Mouse (Mus musculus) liver, embryonic 14.5 days (tissue): Measurements from ENCODE around the gene Hip1. TPM values are rescaled to one million over a fixed set of nuclear protein-coding genes. Genes with fewer than 3 reads are reported as not detected.
"Not testable (repeated sequence)": the region's sequence is repeated elsewhere in the genome, so short reads cannot be mapped to it uniquely, and the experiment has no call there.

Experiments used
- ATAC-seq: fragments of 200-750 bp; cut with Nextera tagmentation; 2 replicates; pipeline ENCODE4 v1.8.0; 2017; ENCODE audit warnings: moderate number of reproducible peaks, mild to moderate bottlenecking, moderate library complexity; ENCODE audit not compliant: insufficient read depth
- DNase-seq, 3 experiments: peaks; one replicate each; pipeline ENCODE4 v3.0.0-alpha.2; 2012 to 2013; ENCODE audit warnings: low read depth in 3 of 3, low spot score in 3 of 3
- H3K27ac ChIP-seq: fragments of 300-500 bp; sonication (generic); 2 replicates; pipeline ENCODE4 v1.5.1; 2014; ENCODE audit warnings: moderate library complexity, mild to moderate bottlenecking, control low read depth, inconsistent platforms
- H3K27me3 ChIP-seq: fragments of 300-500 bp; sonication (generic); 2 replicates; pipeline ENCODE4 v1.6.1; 2014; ENCODE audit warnings: mild to moderate bottlenecking, low read length, moderate library complexity; ENCODE audit not compliant: control insufficient read depth, insufficient read depth
- H3K36me3 ChIP-seq: fragments of 300-500 bp; sonication (generic); replicated peaks from 2 replicates; pipeline ENCODE4 v1.6.1; 2014; ENCODE audit warnings: low read depth; ENCODE audit not compliant: control insufficient read depth, insufficient read depth
- H3K4me1 ChIP-seq, 2 experiments: fragments of 200-500 bp in 1 of 2; fragments of 300-500 bp in 1 of 2; sonication (generic) in 1 of 2; replicated peaks; 2 replicates each; pipeline ENCODE4 v1.6.1; 2012 to 2014; ENCODE audit warnings: antibody characterized with exemption in 1 of 2, inconsistent platforms in 1 of 2, low read length in 1 of 2; ENCODE audit not compliant: control insufficient read depth in 2 of 2, insufficient read depth in 2 of 2
- H3K4me2 ChIP-seq: fragments of 300-500 bp; sonication (generic); 2 replicates; pipeline ENCODE4 v1.6.1; 2014; ENCODE audit warnings: low read depth, mild to moderate bottlenecking, control low read depth, moderate library complexity
- H3K4me3 ChIP-seq, 2 experiments: fragments of 200-500 bp in 1 of 2; fragments of 300-500 bp in 1 of 2; sonication (generic) in 1 of 2; 2 replicates each; pipeline ENCODE4 v1.5.1; 2012 to 2014; ENCODE audit warnings: low read depth in 2 of 2, low read length in 2 of 2, mild to moderate bottlenecking in 2 of 2, control low read depth in 1 of 2, inconsistent platforms in 1 of 2, moderate library complexity in 1 of 2; ENCODE audit not compliant: insufficient read depth in 1 of 2
- H3K9ac ChIP-seq: fragments of 300-500 bp; sonication (generic); replicated peaks from 2 replicates; pipeline ENCODE4 v1.6.1; 2014; ENCODE audit warnings: mild to moderate bottlenecking, control low read depth, moderate library complexity
- H3K9me3 ChIP-seq: fragments of 300-500 bp; sonication (generic); 2 replicates; pipeline ENCODE4 v1.6.1; 2016; ENCODE audit warnings: low read length, mixed read lengths; ENCODE audit not compliant: control insufficient read depth
- CTCF ChIP-seq: IDR thresholded peaks from 2 replicates; pipeline ENCODE4 v1.5.1; 2016; ENCODE audit warnings: antibody characterized with exemption, low read depth, control low read depth
- EP300 ChIP-seq: IDR thresholded peaks from 2 replicates; pipeline ENCODE4 v1.6.1; 2016; ENCODE audit warnings: antibody characterized with exemption, low read depth
- WGBS: fragments of 180-500 bp; shearing (Covaris S2); extraction: QIAGEN DNeasy Blood & Tissue Kit; methylation state at CpG from one replicate; pipeline ENCODE4 v1.1.7; 2014; ENCODE audit not compliant: insufficient replicate concordance; 5-methylcytosine and 5-hydroxymethylcytosine counted together
- polyA plus RNA-seq, 2 experiments: library from polyadenylated mRNA; depleted of rRNA in 1 of 2; stranded (reverse) in 1 of 2; unstranded in 1 of 2; fragments of >200 nt; fragmentation: Nextera tagmentation in 1 of 2; extraction: Ambion mirVana in 1 of 2; gene quantifications; 2 replicates each; pipeline versions ENCODE4 v1.2.1 to v1.2.3; 2012 to 2014

Hip1 gene
- polyA plus RNA-seq, 2 experiments: 2.2 to 2.8 TPM

DNA sequence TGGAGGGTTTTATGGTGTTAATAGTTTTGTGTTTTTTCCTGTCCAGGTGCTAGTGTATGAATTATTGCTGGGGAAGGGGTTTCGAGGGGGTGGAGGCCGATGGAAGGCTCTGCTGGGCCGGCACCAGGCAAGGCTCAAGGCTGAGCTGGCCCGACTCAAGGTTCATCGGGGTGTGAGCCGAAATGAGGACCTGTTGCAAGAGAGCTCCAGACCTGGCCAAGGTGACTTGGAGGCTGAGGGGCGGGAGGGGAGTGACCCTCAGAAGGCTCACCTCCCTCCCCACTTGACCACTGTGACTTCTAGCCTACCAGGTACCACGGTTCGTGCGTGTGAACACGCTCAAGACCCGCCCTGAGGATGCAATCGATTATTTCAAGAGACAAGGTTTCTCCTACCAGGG, 173.7 kb downstream of the Hip1 start:
- no peaks in the 10 kb centered on the region for H3K9me3 ChIP-seq
- H3K4me1 ChIP-seq: peaks cover 5 to 7% of the 10 kb centered on the region in 2 experiments; a peak in 3 of 4 replicates
- H3K4me2 ChIP-seq: no peak overlapping the region; the same call in 1 of the 2 replicates
- no peak overlapping the region for H3K4me3 ChIP-seq
- no peak overlapping the region for H3K9ac ChIP-seq
- H3K36me3 ChIP-seq: peaks cover 21% of the 10 kb centered on the region
- TF ChIP-seq CTCF (no peak), EP300 (no peak)
- WGBS: 84% methylated on average over 13 of the region's 13 CpGs
- H3K27ac ChIP-seq: no peak overlapping the region
- no peak for ATAC-seq
- no peak for DNase-seq
- no peaks in the 10 kb centered on the region for H3K27me3 ChIP-seq

- peak; percentile 82 for ATAC-seq
- peak within 1 kb of the TSS; percentile 92 for H3K4me2 ChIP-seq
- H3K27me3 ChIP-seq: no peaks in the 10 kb centered on the region
- H3K9me3 ChIP-seq: no peaks in the 10 kb centered on the region
- DNase-seq: peak; percentile 92 to 93 (median 93)
- under 1% methylated on average over 64 of the region's 64 CpGs for WGBS
- peaks cover 12% of the 10 kb centered on the region for H3K36me3 ChIP-seq
- peak within 1 kb of the TSS; percentile 84 for H3K9ac ChIP-seq
- 0 out of 2 replicates have a peak, but pooled peaks have one; percentile 1 for TF ChIP-seq CTCF
- no peak for TF ChIP-seq EP300
- H3K4me1 ChIP-seq: peaks cover 5 to 7% of the 10 kb centered on the region in 2 experiments; a peak in 3 of 4 replicates
- peak within 1 kb of the TSS; percentile 77 to 94 for H3K4me3 ChIP-seq
- H3K27ac ChIP-seq: peak within 1 kb of the TSS; percentile 83
Observed at GRCm38 (mm10) chr5:135369787-135370654, 174.9 kb downstream of the Hip1 start, which contains the start of gene Nsun5. Nsun5 (plus strand) TSS chr5:135369953.

DNA sequence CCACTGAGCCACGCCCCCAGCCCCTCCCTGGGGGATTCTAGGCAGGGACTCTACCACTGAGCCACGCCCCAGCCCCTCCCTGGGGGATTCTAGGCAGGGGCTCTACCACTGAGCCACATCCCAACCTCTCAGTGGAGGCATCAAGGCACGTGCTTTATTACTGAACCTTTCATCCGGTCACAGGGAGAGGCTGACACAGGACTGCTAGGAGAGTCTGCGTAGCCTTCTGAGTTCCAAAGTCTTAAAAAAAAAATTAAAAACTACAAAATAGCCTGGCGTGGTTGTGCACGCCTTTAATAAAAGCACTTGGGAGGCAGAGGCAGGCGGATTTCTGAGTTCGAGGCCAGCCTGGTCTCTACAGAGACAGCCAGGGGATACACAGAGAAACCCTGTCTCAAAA, 175.7 kb downstream of the Hip1 start:
- H3K9ac ChIP-seq: peak overlapping the region; percentile 84
- not testable (repeated sequence) for DNase-seq, H3K4me1 ChIP-seq, H3K9me3 ChIP-seq, H3K36me3 ChIP-seq, H3K27me3 ChIP-seq, ATAC-seq
- H3K27ac ChIP-seq: peak overlapping the region; percentile 83
- H3K4me2 ChIP-seq: peak overlapping the region; percentile 92
- H3K4me3 ChIP-seq: peak overlapping the region; percentile 77 to 94
- 52% methylated on average over 9 of the region's 9 CpGs for WGBS

DNA sequence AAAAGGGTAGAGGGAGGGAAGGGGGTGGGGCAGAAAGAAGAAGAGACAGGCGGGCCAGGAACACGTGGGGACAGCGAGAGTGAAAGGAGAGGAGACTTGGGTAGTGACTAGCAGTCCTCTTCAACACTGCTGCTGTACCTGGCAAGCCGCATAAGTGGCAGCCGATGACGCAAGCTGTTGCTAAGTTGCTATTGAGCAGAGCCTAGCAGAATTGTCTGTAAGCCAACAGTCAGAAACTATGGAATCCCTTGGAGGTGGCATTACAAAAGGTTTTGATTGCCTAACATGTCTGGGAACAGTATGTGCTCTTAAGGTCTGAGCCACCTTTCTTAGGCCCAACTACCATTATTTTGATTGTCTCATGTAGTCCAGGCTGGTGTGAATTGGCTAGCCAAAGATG, 176.6 kb downstream of the Hip1 start:
- peaks cover 5 to 7% of the 10 kb centered on the region in 2 experiments; a peak in 3 of 4 replicates for H3K4me1 ChIP-seq
- no peaks in the 10 kb centered on the region for H3K9me3 ChIP-seq
- H3K4me3 ChIP-seq: no peak overlapping the region
- no peaks in the 10 kb centered on the region for H3K36me3 ChIP-seq
- no peak overlapping the region; the same call in 1 of the 2 replicates for H3K4me2 ChIP-seq
- DNase-seq (no peak), ATAC-seq (no peak)
- TF ChIP-seq EP300: no peak
- no peak for TF ChIP-seq CTCF
- no peaks in the 10 kb centered on the region for H3K27me3 ChIP-seq
- H3K9ac ChIP-seq: no peak overlapping the region
- no peak overlapping the region for H3K27ac ChIP-seq
- WGBS: 86% methylated on average over 6 of the region's 6 CpGs

- no peak overlapping the region for H3K9ac ChIP-seq
Observed at GRCm38 (mm10) chr5:135367841-135368240, 177.1 kb downstream of the Hip1 start.

More at GRCm38 (mm10) chr5:135367841-135368240, 177.1 kb downstream of the Hip1 start:
- H3K27me3 ChIP-seq: no peaks in the 10 kb centered on the region
- no peak for DNase-seq
- no peak overlapping the region for H3K4me2 ChIP-seq
- WGBS: 48% methylated on average over 6 of the region's 6 CpGs
- no peaks in the 10 kb centered on the region for H3K9me3 ChIP-seq
- peak; percentile 47 for TF ChIP-seq CTCF
- TF ChIP-seq EP300: no peak
- H3K4me1 ChIP-seq: peaks cover 5 to 7% of the 10 kb centered on the region in 2 experiments; a peak in 3 of 4 replicates
- no peak for ATAC-seq
- no peak overlapping the region for H3K27ac ChIP-seq
- H3K4me3 ChIP-seq: no peak overlapping the region
- H3K36me3 ChIP-seq: no peaks in the 10 kb centered on the region
